19 mouse cellular contexts compared by ENCODE assay signal in the genomic region with DNA sequence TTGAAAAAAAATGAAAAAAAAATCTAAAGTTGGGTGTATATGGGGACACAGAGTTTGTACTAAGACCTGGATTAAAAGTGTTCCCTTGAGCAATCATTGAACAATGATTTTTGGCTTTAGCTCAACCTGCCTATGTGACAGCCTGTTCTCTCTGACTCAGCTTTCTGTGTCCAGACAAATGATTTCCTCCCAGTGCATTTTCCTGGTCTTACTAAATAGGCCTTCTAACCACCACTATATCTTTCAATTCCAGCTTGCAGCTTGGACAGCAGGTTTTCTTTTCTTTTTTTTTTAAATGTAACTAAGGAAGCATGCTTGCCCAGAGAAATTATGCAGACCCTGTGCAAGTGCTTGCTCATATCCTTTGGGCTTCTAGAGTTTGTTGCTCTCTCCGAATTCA.
DNase-seq lines count a peak whose midpoint lies in the region; ATAC-seq and TF ChIP-seq lines count a peak whose summit lies in the region.
"Had no signal": no experiment of that assay in that cellular context is flagged by ENCODE, and none has a peak within 500 bp of the region (broad histone marks: within the 10 kb centered on the region; RNA-seq: fewer than 3 reads in every experiment).

No protein-coding gene starts in this region.

- no peak for TF ChIP-seq CTCF in C2C12 (IDR thresholded peaks at IDR 0.05; ENCODE audit: control insufficient read depth, insufficient read depth, insufficient read length)

- no peaks in the 10 kb centered on the region for H3K79me2 ChIP-seq in C2C12 (ENCODE audit: control insufficient read depth, insufficient read depth)

- DNase-seq in cerebellum, adult 9-10 months, result peak; percentile 52
- DNase-seq in cerebellum, adult 8-10 months, result no peak
- DNase-seq in 416B (ENCODE audit: low read depth), result peak; percentile 57
- no peak for DNase-seq in retina, postnatal 1 day
- DNase-seq: adrenal gland, adult 2 months; B cell, adult 2 months; gastrocnemius, postnatal 36 days; heart, adult 11 months; heart, postnatal 4 days; kidney, adult 18-20 months had no signal

- H3K27me3 ChIP-seq in C2C12 (ENCODE audit: control insufficient read depth, insufficient read depth, insufficient read length), result no peaks in the 10 kb centered on the region
- H3K27me3 ChIP-seq: embryonic facial prominence, embryonic 12.5 days; forebrain, embryonic 15.5 days; heart, embryonic 13.5 days; hindbrain, embryonic 13.5 days; intestine, embryonic 15.5 days; Patski had no signal

- H3ac ChIP-seq in C2C12 (ENCODE audit: control insufficient read depth, insufficient read length, low read depth), result no peak overlapping the region

- ATAC-seq in hematopoietic stem cell, adult 5-6 weeks (replicated peaks in 1 of 2; ENCODE audit: insufficient read depth in 1 of 2, low FRiP score in 2 of 2, low TSS enrichment in 1 of 2, low read depth in 1 of 2, poor library complexity in 2 of 2, severe bottlenecking in 2 of 2), result peak; percentile 78 to 90
- ATAC-seq: activated CD4-positive, CD25-positive, alpha-beta regulatory T cell, adult 4 months; forebrain, embryonic 15.5 days; intestine, embryonic 15.5 days; Patski had no signal

- no peaks in the 10 kb centered on the region for H3K79me3 ChIP-seq in C2C12 (ENCODE audit: low read depth)

- H3K36me3 ChIP-seq in C2C12 (ENCODE audit: control insufficient read depth, insufficient read depth), result no peaks in the 10 kb centered on the region
- H3K36me3 ChIP-seq: embryonic facial prominence, embryonic 12.5 days; forebrain, embryonic 15.5 days; heart, embryonic 13.5 days; hindbrain, embryonic 13.5 days; intestine, embryonic 15.5 days had no signal

- H3K4me3 ChIP-seq in C2C12 (ENCODE audit: insufficient read depth, poor library complexity, severe bottlenecking), result no peak overlapping the region
- H3K4me3 ChIP-seq: embryonic facial prominence, embryonic 12.5 days; forebrain, embryonic 15.5 days; heart, embryonic 13.5 days; hindbrain, embryonic 13.5 days; intestine, embryonic 15.5 days had no signal

TF ChIP-seq in C2C12, 6 proteins besides CTCF, POLR2A, EP300 and RAD21:
- TF ChIP-seq MYOD1 (IDR thresholded peaks at IDR 0.05; ENCODE audit: control insufficient read depth, insufficient read length, low read depth) (no peak), CEBPB (IDR thresholded peaks at IDR 0.05; ENCODE audit: low read depth) (peak; percentile 14), FOSL1 (IDR thresholded peaks at IDR 0.05; ENCODE audit: insufficient read depth, low read length, poor library complexity, severe bottlenecking) (no peak), MAX (IDR thresholded peaks at IDR 0.05) (no peak), MYOG (IDR thresholded peaks at IDR 0.05; ENCODE audit: control insufficient read depth, extremely low read depth, insufficient read length) (no peak), USF1 (IDR thresholded peaks at IDR 0.05; ENCODE audit: low read depth) (no peak)

Comparison
In these comparisons a context has a peak if more than half of its experiments do, and no peak if none do; other contexts are left out.
1. DNase-seq: peak in cerebellum, adult 9-10 months (single experiment) and 416B (single experiment); none in cerebellum, adult 8-10 months (single experiment) and retina, postnatal 1 day (single experiment).